Mouse (Mus musculus) frontal cortex, postnatal 25 days (tissue): ENCODE measurements around the gene Atcay.
"Not testable (repeated sequence)": the region's sequence is repeated elsewhere in the genome, so short reads cannot be mapped to it uniquely, and the experiment has no call there.

Experiments used
- DNase-seq, 2 experiments: peaks; one replicate each; pipeline ENCODE4 v3.0.0; 2022; ENCODE audit warnings: low spot score in 2 of 2

Gene Atcay

DNA sequence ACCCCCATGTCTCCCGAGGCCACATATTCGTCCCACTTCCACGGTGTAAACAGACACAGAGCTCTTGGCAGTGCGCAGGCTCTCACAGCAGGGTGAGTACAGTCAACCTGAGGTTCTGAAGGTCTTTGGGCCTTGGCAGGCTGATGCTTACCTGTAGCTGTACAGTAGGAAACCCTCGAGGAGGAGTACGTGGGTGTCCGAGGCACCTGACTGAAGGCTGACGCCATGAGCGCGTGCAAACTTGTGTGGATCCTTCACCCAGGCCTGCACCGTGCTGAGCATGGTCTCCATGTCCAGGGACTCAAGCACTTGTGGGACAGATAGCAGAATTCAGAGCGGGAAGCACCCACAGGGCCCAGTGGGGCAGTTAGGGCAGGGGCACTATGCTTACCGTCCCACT lies 30.5 kb downstream of the Atcay start:
- DNase-seq, result no peak

DNA sequence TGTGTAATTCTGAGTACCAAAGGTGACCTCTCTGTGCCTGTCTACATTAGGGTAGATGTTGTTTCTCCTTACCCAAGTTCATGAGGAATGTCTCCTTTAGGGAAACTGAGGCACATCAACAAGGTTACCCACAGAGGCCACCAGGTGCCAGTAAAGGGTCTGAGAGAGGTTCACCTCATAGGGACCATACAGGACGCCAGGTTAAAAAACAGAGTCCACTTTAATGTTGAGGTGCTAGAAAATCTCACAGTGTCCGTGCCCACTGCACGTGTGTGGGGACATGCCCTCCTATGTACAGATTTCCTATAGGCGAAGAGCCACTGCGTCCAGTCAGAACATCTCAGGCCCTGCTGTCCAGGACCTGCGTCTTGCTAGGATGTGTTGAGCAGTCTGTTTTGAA lies 31.6 kb downstream of the Atcay start:
- no peak for DNase-seq

DNA sequence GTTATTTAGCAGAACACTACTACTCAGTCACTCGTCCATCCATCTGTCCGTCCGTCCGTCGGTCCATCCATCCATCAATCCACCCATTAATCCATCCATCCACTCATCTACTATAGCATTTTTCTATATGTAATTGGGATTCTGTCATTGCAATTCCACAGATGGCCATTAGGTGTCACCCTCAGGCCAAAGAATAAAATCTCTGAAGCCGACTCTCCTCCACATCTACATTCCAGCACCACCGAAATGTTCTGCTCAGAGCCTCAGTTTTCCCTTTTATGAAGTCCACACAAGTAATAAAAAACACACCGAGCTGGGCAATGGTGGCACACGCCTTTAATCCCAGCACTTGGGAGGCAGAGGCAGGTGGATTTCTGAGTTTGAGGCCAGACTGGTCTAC lies 32.4 kb downstream of the Atcay start:
- DNase-seq, result no peak

DNA sequence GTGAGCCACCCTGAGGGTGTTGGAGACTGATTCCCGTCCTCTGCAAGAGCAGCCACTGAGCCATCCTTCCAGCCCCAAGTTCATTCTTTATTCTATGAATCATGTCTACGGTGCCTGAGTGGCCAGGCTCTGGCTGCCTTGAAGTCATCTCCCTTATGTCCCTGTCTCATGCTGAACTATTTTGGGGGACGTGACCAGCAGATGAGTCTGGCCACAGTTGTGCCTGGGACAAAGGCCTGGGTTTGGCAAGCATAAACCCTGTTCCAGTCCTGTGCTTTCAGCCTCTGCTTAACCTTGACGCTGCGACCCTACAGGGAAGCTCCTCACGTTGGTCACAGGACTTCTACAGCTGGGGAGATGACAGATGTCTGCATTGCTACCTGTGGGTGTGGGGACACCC lies 33.3 kb downstream of the Atcay start:
- DNase-seq, result no peak

DNA sequence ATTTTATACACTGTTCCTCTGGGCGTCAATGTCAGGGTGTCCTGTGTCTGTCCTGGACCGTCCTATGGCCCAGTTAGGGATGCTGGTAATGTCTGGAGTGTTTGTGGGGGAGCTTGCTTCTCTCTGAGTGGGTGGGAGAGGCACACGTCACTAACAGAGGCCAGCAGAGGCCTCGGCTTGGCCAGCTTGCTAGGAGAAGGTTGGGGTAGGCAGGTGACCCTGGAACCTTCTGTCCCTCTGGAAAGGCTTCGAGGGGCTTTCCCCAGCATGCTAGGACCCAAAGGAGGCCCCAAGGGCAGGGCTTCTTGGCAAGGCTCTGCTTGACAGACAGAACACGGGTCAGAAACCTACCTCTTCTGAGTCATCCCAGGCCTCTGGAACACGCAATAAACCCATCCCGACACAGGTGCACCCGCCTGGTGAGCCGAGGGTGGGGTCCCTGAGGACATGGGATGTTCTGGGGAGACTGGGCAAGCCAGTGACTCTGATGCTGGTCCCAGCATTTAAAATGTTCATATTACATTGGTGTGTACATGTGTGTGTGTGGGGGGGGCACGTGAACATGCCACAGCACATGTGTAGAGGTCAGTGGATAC lies 34.1 kb downstream of the Atcay start:
- DNase-seq, result no peak

DNA sequence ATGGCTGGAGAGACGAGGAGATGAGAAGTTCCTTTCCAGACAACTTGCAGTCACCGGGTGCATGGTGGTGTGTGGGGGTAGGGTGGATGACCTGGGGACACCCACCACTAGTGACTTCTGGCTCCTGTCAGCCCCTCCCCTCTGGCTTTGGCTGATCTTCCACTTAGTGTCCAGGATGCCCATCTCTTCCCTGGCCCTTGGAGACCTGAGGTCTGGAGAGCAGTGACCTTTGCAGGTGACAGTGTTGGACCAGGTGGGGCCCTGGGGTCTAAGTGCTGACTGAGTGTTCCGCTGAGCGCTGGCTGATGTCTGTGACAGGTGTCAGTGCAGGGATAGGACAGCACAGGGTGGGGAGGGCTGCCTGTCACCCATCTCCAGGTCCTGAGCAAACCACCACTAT lies 35.3 kb downstream of the Atcay start:
- DNase-seq, result no peak

DNA sequence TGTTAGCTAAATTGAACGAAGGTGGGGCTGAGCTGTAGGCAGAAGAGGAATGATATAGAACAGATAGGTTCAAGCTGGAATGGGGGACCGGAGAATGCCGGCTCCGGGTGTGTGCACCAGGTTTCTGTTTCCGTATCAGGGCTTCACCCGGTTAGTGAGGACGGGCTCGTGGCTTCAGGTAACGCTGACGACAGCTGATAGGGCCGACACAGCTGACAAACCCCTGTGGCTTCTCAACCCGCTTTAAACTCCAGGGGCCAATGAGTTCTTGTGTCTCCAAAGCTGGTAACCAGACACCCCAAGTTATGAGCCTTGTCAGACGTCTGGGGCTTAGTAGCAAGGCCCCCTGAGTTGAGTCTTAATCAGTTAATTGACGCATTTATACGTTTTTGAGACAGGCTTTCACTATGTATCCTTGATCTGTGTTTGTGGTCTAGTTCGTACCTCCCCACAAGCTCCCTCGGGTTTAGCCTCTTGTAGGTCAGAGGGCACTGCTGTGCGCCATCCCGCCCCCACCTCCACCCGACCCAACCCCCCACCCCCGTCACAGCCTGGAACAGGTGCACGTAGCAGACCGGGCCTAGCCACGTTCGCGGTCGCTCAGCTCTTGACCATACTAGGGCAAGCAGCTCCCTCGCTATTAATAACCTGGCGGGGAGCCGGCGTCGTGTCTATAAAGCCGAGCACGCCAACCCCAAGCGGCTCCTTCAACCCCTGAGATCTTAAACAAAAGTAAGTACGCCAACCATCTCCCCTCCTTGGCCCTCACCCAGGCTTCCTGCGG lies 36.5 kb downstream of the Atcay start:
- DNase-seq, result no peak

DNA sequence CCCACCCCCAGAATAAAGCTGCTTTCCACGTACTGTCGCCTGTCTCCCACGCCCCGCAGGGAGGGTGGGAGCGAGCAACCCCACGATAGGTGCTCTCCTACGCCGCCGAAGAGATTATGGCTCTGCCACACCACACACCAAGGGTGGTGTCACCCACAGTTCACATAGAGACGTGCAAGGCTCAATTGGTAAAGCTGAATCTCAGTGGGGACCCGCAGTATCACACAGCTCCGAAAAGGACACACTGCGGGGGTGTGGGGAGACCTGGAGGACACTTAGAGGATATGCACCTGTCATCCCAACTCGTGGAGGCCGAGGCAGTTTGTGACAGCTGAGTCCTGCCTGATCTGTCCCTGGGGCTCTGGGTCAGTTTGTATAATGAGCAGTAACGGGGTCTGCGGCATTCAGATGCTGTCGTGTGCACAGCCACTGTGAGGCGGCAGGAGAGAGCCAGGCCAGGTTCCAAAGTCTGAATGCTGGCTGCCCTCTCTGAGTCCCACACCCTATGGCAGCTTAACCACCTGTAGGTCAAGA lies 37.6 kb downstream of the Atcay start:
- no peak for DNase-seq

DNA sequence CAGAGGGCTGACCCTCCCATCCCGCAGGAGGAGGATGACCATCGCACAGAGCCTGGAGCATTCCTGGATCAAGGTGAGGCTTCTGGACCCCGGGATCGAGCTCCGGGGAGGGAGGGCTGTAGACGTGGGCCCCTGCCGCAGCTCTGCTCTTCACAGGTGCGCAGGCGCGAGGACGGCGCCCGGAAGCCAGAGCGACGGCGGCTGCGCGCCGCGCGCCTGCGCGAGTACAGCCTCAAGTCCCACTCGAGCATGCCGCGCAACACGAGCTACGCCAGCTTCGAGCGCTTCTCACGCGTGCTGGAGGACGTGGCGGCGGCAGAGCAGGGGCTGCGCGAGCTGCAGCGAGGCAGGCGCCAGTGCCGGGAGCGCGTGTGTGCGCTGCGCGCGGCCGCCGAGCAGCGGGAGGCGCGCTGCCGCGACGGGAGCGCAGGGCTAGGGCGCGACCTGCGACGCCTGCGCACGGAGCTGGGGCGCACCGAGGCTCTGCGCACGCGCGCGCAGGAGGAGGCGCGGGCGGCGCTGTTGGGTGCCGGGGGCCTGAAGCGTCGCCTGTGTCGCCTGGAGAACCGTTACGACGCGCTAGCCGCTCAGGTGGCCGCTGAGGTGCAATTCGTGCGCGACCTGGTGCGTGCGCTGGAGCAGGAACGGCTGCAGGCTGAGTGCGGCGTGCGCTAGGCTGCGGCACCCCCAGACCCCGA lies 38.2 kb downstream of the Atcay start:
- DNase-seq, result peak; percentile 73 to 74

DNA sequence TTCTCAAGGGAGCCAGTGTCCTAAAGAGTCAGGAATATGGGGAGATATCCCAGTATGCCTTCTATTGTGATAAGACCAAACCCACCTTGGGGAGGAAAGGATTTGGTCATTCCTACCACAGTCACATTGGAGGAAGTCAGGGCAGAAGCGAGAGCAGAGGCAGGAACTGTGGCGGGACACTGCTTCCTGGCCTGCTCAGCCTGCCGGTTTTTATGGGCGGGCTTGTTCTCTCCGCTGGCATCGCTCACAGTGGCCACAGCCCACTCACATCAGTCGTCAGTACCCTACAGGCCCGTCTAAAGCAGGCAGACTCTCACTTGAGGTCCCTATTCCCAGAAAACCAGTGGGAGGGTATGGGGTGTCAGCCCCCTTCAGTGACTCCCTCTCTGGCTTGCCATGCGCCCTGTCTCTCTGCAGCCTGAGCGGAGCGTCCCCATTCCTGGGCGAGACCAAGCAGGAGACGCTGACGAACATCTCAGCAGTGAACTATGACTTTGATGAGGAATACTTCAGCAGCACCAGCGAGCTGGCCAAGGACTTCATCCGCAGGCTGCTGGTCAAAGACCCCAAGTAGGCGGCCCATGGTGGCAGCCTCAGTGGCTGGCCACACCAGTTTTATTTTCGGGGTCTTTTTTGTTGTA lies 39.2 kb downstream of the Atcay start:
- no peak for DNase-seq

DNA sequence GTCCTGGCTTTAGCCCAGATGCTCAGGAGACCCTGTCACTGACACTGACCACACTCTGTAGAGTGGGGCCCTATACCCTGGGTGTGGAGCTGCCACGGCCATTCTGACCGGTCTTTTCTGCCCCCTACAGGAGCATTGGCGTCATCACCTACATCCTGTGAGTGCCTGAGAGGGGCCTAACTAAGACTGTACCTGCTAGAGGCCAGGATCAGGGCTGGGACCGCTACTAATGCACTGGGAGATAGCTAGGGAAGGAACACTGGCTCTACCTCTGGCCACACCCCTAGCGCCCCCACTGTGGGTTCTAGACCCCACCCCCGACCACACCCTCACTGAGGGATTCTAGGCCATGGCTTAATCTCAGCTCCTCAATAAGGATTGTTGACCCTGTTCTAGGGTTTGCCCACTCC lies 39.7 kb downstream of the Atcay start:
- no peak for DNase-seq

DNA sequence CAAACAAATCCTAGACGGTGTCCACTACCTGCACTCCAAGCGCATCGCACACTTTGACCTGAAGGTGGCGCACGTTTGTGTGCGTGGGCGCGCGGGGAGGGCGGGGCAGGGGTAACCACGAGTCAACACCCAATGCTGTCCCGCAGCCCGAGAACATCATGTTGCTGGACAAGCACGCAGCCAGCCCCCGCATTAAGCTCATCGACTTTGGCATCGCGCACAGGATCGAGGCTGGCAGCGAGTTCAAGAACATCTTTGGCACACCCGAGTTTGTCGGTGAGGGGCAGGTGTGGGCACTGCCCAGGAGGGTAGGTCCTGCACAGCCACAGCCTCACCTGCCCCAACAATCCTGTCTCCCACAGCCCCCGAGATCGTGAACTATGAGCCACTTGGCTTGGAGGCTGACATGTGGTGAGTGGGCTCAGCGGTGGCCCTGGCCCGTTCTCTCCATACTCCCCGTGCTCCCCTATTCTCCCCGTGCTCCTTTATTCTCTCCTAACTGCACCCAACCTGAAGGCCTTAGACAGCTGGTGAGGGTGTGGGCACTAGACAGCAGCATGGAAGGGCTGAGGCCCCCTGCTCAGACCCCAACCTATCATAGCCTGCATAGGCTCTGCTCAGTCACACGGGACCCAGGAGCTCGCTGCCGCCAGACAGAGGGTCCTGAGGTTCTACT lies 40.3 kb downstream of the Atcay start:
- DNase-seq, result no peak

DNA sequence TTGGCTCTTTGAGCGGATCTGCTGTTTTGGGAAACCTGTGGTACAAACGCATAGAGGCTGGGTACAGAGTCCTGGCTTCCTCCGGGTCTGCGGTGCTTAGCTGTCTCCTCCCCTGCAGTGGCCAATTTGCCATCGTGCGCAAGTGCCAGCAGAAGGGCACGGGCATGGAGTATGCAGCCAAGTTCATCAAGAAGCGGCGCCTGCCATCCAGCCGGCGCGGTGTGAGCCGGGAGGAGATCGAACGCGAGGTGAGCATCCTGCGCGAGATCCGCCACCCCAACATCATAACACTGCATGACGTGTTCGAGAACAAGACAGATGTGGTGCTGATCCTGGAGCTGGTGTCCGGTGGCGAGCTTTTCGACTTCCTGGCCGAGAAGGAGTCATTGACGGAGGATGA lies 40.8 kb downstream of the Atcay start:
- DNase-seq, result no peak

DNA sequence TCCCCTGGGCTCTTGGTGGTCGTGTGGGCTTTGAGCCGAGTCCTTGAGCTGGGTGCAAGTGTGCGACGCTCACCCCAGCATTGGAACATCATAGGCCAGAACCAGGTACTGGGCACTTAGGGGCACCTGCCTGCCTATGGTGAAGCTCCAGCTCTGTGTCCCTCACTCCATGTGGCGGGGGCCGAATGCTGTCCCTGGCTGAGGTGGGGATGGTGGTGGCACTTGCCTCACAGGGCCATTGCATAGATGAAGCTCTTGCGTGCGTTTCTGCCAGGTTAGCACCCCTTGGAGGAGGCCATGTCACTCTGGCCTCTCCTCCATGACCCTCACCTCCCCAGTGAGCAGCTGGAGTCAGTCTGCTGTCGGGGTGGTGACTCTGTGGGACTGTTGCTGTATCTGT lies 43.5 kb downstream of the Atcay start:
- no peak for DNase-seq

DNA sequence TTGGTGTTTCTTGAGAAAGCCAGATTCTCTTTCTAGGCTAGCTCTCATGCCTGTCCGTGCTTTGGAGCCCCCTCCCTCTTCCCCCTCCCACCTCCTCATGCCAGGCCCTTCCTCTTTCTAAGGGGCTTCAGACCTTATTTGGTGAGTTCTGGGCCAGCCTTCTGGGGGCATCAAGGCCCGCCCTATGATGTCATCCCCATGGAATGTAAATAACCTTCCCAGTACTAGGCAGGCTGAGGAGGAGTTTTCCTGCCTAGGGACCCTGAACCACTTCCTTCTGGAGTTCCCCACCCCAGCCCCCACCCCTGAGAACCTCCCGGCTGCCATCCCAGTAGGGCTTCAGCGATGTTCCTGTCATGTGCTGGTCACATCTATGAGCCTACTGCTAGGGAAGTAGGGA lies 45.9 kb downstream of the Atcay start:
- DNase-seq, result no peak

DNA sequence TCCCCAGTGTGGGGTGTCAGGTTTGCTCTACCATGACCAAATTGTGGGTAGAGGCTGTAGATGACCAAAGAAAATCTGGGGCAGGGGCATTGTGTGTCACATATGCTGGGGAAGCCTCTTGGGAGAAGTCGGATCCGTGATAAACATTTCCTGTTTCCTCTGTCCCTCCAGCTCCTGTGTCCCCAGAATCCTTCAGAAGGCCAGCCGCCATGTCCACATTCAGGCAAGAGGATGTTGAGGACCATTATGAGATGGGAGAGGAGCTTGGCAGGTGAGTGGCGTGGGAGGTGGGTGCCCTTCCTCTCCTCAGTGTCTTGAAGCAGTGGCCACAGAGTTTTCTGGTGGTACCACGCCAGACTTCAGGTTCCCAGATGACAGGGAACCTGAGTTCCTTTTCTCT lies 46.8 kb downstream of the Atcay start, which contains the start of gene 4930442H23Rik:
4930442H23Rik (minus strand) TSS at position 45 of the 400 bp plus-strand sequence.
- DNase-seq, result no peak

DNA sequence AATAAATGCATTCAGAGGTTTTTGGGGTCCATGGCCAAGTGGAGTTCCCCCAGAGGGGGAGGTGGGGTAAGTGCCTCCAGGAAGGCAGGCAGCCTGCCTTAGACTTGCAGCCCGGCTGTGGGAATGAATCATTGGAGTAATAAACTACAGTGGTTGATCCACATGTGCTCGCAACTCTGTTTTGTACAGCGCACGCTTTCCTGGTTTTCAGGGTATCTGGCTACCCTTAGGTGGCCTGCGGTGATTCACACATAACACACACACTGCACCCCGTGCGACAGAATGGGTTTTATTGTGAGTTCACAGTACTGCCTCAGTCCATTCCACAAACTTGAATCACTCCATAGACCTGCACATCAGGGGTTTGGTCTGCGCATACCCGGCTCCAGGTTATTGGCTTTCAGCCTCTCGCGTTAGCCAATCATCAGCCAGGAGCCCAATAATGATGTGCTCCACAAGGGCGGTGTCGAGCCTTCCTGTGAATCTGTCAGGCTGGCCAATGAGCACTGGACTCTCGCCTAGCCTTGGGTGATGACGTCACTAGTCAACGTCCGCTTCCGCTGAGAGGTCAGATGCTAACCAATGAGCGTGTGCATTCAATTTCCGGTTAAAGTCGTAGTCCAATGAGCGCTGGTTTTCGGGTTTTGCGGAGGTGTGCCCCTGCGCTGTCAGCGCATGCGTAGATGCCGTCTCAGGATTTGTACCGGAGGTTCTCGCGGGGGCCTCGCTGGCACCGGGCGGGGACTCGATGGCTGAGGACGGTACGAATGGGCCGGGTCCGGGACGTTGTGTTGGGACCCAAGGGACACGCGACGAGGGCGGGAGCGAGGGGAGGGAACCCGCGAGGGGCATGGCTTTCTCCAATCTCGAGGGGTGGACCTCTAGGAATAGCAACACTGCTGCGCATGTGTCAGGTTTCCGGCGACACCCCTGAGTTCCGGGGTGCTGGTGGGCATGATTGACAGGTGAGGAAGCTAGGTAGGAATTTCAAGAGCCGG lies 48.0 kb downstream of the Atcay start, which contains the start of gene Dapk3:
Dapk3 (plus strand) TSS at position 670 of the 998 bp plus-strand sequence.
- peak; percentile 93 to 98 for DNase-seq

DNA sequence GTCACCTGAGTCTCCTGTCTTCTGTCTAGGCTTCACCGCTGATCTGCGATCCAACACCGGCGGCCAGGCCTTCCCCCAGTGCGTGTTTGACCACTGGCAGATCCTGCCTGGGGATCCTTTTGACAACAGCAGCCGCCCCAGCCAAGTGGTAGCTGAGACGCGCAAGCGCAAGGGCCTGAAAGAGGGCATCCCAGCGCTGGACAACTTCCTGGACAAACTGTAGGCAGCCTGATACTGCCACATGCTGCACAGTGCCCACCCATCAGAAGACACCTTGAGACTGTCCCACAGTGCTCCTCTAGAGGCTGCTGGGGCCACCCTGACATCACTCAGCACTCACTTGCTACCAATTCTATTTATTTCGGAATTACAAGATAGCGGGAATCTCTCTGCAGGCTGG lies 48.8 kb downstream of the Atcay start:
- DNase-seq, result not testable (repeated sequence)

DNA sequence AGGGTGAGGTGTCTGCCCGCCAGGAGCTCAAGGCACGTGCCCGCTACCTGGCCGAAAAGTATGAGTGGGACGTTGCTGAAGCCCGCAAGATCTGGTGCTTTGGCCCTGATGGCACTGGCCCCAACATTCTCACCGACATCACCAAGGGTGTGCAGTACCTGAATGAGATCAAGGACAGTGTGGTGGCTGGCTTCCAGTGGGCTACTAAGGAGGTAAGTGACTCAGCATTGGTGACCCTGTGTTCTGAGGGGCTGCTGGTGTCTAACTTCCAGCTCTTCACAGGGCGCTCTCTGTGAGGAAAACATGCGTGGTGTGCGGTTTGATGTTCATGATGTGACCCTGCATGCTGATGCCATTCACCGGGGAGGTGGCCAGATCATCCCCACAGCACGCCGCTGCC lies 49.7 kb downstream of the Atcay start:
- DNase-seq, result no peak
